Mouse (Mus musculus): ENCODE results near the gene Ccl1. TPM values are rescaled to one million over a fixed set of nuclear protein-coding genes. Genes with fewer than 3 reads are reported as not detected.

Ccl1 gene
- polyA plus RNA-seq (2017; shearing (Covaris generic)) = 11.4 TPM

GRCm38 (mm10) chr11:82305590-82305989 is at the start of gene Ccl1:
Ccl1 (minus strand) TSS chr11:82305690.

Other genes with a start within 250 kb of the Ccl1 start
- not detected for gene Ccl11, start 247.9 kb downstream of the Ccl1 start, polyA plus RNA-seq (2017; shearing (Covaris generic))
- gene Ccl12, start 203.8 kb downstream of the Ccl1 start, polyA plus RNA-seq (2017; shearing (Covaris generic)) = not detected
- not detected for gene Ccl8, start 190.5 kb downstream of the Ccl1 start, polyA plus RNA-seq (2017; shearing (Covaris generic))
- gene Tmem132e, start 83.2 kb upstream of the Ccl1 start, polyA plus RNA-seq (2017; shearing (Covaris generic)) = not detected